Mouse (Mus musculus) liver, embryonic 14.5 days (tissue): ENCODE data around the gene Traf5.

Source experiments
- CTCF ChIP-seq: IDR thresholded peaks from 2 replicates; pipeline ENCODE4 v1.5.1; 2016; ENCODE audit warnings: antibody characterized with exemption, low read depth, control low read depth
- EP300 ChIP-seq: IDR thresholded peaks from 2 replicates; pipeline ENCODE4 v1.6.1; 2016; ENCODE audit warnings: antibody characterized with exemption, low read depth

- TF ChIP-seq CTCF (no peak), EP300 (no peak)
These were observed 144.6 kb downstream of the Traf5 start for GRCm38 (mm10) chr1:191947796-191948195.
